Mouse (Mus musculus): ENCODE measurements around the gene Slc8a3. TPM values are rescaled to one million over a fixed set of nuclear protein-coding genes. Genes with fewer than 3 reads are reported as not detected.

Gene Slc8a3
- total RNA-seq, 1 experiment = 0.09 TPM

- Histone ChIP-seq H3K4me3 (ENCODE audit: insufficient read depth in 1 of 2, low read depth in 1 of 2, low read length in 2 of 2, poor library complexity in 1 of 2, severe bottlenecking in 1 of 2) (no peak overlapping the region), H3K9me3 (ENCODE audit: control insufficient read depth, insufficient read depth, low read depth, low read length) (no peaks in the 10 kb centered on the region), H3K9ac (ENCODE audit: insufficient read depth, low read depth, low read length, poor library complexity, severe bottlenecking) (no peak overlapping the region), H3K4me1 (ENCODE audit: control insufficient read depth in 2 of 2, insufficient read depth in 2 of 2, low read length in 2 of 2, poor library complexity in 1 of 2) (no peaks in the 10 kb centered on the region), H3K27ac (ENCODE audit: insufficient read depth, low read depth, low read length, poor library complexity, severe bottlenecking) (no peak overlapping the region), H3K36me3 (ENCODE audit: control insufficient read depth, insufficient read depth, low read length, poor library complexity, severe bottlenecking) (no peaks in the 10 kb centered on the region)
- in situ Hi-C loops (cut with MboI; ENCODE audit: low sequenced_read_pairs in 2 of 2, unreplicated experiment in 2 of 2) = no loop called here
- no peak for TF ChIP-seq CHD2 (IDR thresholded peaks at IDR 0.05; ENCODE audit: low read depth, low read length)
- no peak for DNase-seq (ENCODE audit: low read depth, low spot score)
Measured at GRCm38 (mm10) chr12:81245411-81245810, 87.6 kb downstream of the Slc8a3 start.

DNA sequence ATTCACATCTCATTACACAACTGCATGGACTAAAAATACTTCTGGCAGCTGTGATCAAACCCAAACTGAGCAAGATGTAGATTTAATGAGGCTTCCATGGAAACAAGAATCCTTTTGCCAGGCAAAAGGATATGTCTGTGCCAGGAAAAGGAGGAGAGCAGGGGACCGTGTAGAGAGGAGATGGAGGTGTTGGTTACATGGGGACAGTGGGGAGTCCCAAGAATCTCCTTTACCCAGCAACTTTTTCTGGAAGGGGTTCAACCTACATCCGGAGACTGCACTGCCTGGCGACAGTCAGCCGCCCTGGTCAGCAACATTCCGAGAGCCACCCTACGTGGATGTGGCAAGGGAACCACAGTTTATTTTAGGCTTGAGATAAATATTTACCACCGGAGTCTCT, 88.0 kb downstream of the Slc8a3 start:
- TF ChIP-seq CHD2 (IDR thresholded peaks at IDR 0.05; ENCODE audit: low read depth, low read length) = no peak
- TF ChIP-seq ZNF384 (IDR thresholded peaks at IDR 0.05; ENCODE audit: low read depth, low read length) = no peak
- no peak for TF ChIP-seq ZC3H11A (IDR thresholded peaks at IDR 0.05; ENCODE audit: borderline replicate concordance, low read depth, low read length)
- no peak for TF ChIP-seq HCFC1 (IDR thresholded peaks at IDR 0.05; ENCODE audit: borderline replicate concordance, insufficient read depth, low read length)
- no peak for TF ChIP-seq MAFK (IDR thresholded peaks at IDR 0.05; ENCODE audit: insufficient read depth, low read depth, low read length)
- H3K4me1 ChIP-seq (ENCODE audit: control insufficient read depth in 2 of 2, insufficient read depth in 2 of 2, low read length in 2 of 2, poor library complexity in 1 of 2) = no peaks in the 10 kb centered on the region
- no peak for DNase-seq (ENCODE audit: low read depth, low spot score)
- no peak overlapping the region for H3K27ac ChIP-seq (ENCODE audit: insufficient read depth, low read depth, low read length, poor library complexity, severe bottlenecking)
- no peaks in the 10 kb centered on the region for H3K36me3 ChIP-seq (ENCODE audit: control insufficient read depth, insufficient read depth, low read length, poor library complexity, severe bottlenecking)
- no peaks in the 10 kb centered on the region for H3K9me3 ChIP-seq (ENCODE audit: control insufficient read depth, insufficient read depth, low read depth, low read length)
- no peak overlapping the region for H3K4me3 ChIP-seq (ENCODE audit: insufficient read depth in 1 of 2, low read depth in 1 of 2, low read length in 2 of 2, poor library complexity in 1 of 2, severe bottlenecking in 1 of 2)
- in situ Hi-C loops (cut with MboI; ENCODE audit: low sequenced_read_pairs in 2 of 2, unreplicated experiment in 2 of 2) = no loop called here
- no peak overlapping the region for H3K9ac ChIP-seq (ENCODE audit: insufficient read depth, low read depth, low read length, poor library complexity, severe bottlenecking)

- H3K9ac ChIP-seq (ENCODE audit: insufficient read depth, low read depth, low read length, poor library complexity, severe bottlenecking) = no peak overlapping the region
- in situ Hi-C loops (cut with MboI; ENCODE audit: low sequenced_read_pairs in 2 of 2, unreplicated experiment in 2 of 2) = no loop called here
- H3K4me3 ChIP-seq (ENCODE audit: insufficient read depth in 1 of 2, low read depth in 1 of 2, low read length in 2 of 2, poor library complexity in 1 of 2, severe bottlenecking in 1 of 2) = no peak overlapping the region
- H3K9me3 ChIP-seq (ENCODE audit: control insufficient read depth, insufficient read depth, low read depth, low read length) = no peaks in the 10 kb centered on the region
- no peak for TF ChIP-seq CHD2 (IDR thresholded peaks at IDR 0.05; ENCODE audit: low read depth, low read length)
- no peak for TF ChIP-seq ZNF384 (IDR thresholded peaks at IDR 0.05; ENCODE audit: low read depth, low read length)
- no peak for TF ChIP-seq ZC3H11A (IDR thresholded peaks at IDR 0.05; ENCODE audit: borderline replicate concordance, low read depth, low read length)
- TF ChIP-seq HCFC1 (IDR thresholded peaks at IDR 0.05; ENCODE audit: borderline replicate concordance, insufficient read depth, low read length) = no peak
- TF ChIP-seq MAFK (IDR thresholded peaks at IDR 0.05; ENCODE audit: insufficient read depth, low read depth, low read length) = no peak
- DNase-seq (ENCODE audit: low read depth, low spot score) = no peak
- no peaks in the 10 kb centered on the region for H3K4me1 ChIP-seq (ENCODE audit: control insufficient read depth in 2 of 2, insufficient read depth in 2 of 2, low read length in 2 of 2, poor library complexity in 1 of 2)
- no peaks in the 10 kb centered on the region for H3K36me3 ChIP-seq (ENCODE audit: control insufficient read depth, insufficient read depth, low read length, poor library complexity, severe bottlenecking)
- no peak overlapping the region for H3K27ac ChIP-seq (ENCODE audit: insufficient read depth, low read depth, low read length, poor library complexity, severe bottlenecking)
Measured at GRCm38 (mm10) chr12:81244492-81244891, 88.5 kb downstream of the Slc8a3 start.

GRCm38 (mm10) chr12:81241676-81242075, 91.3 kb downstream of the Slc8a3 start:
- H3K4me3 ChIP-seq (ENCODE audit: insufficient read depth in 1 of 2, low read depth in 1 of 2, low read length in 2 of 2, poor library complexity in 1 of 2, severe bottlenecking in 1 of 2) = no peak overlapping the region
- no peaks in the 10 kb centered on the region for H3K36me3 ChIP-seq (ENCODE audit: control insufficient read depth, insufficient read depth, low read length, poor library complexity, severe bottlenecking)
- H3K27ac ChIP-seq (ENCODE audit: insufficient read depth, low read depth, low read length, poor library complexity, severe bottlenecking) = no peak overlapping the region
- H3K9me3 ChIP-seq (ENCODE audit: control insufficient read depth, insufficient read depth, low read depth, low read length) = no peaks in the 10 kb centered on the region
- no peaks in the 10 kb centered on the region for H3K4me1 ChIP-seq (ENCODE audit: control insufficient read depth in 2 of 2, insufficient read depth in 2 of 2, low read length in 2 of 2, poor library complexity in 1 of 2)
- DNase-seq (ENCODE audit: low read depth, low spot score) = no peak
- in situ Hi-C loops (cut with MboI; ENCODE audit: low sequenced_read_pairs in 2 of 2, unreplicated experiment in 2 of 2) = no loop called here
- no peak overlapping the region for H3K9ac ChIP-seq (ENCODE audit: insufficient read depth, low read depth, low read length, poor library complexity, severe bottlenecking)
- TF ChIP-seq MAFK (IDR thresholded peaks at IDR 0.05; ENCODE audit: insufficient read depth, low read depth, low read length) (no peak), ZNF384 (IDR thresholded peaks at IDR 0.05; ENCODE audit: low read depth, low read length) (no peak), CHD2 (IDR thresholded peaks at IDR 0.05; ENCODE audit: low read depth, low read length) (no peak), HCFC1 (IDR thresholded peaks at IDR 0.05; ENCODE audit: borderline replicate concordance, insufficient read depth, low read length) (no peak), ZC3H11A (IDR thresholded peaks at IDR 0.05; ENCODE audit: borderline replicate concordance, low read depth, low read length) (no peak)

GRCm38 (mm10) chr12:81241096-81241495, 91.9 kb downstream of the Slc8a3 start:
- H3K27ac ChIP-seq (ENCODE audit: insufficient read depth, low read depth, low read length, poor library complexity, severe bottlenecking) = no peak overlapping the region
- H3K36me3 ChIP-seq (ENCODE audit: control insufficient read depth, insufficient read depth, low read length, poor library complexity, severe bottlenecking) = no peaks in the 10 kb centered on the region
- no peaks in the 10 kb centered on the region for H3K9me3 ChIP-seq (ENCODE audit: control insufficient read depth, insufficient read depth, low read depth, low read length)
- DNase-seq (ENCODE audit: low read depth, low spot score) = no peak
- H3K9ac ChIP-seq (ENCODE audit: insufficient read depth, low read depth, low read length, poor library complexity, severe bottlenecking) = no peak overlapping the region
- TF ChIP-seq ZC3H11A (IDR thresholded peaks at IDR 0.05; ENCODE audit: borderline replicate concordance, low read depth, low read length) = no peak
- TF ChIP-seq MAFK (IDR thresholded peaks at IDR 0.05; ENCODE audit: insufficient read depth, low read depth, low read length) = no peak
- TF ChIP-seq CHD2 (IDR thresholded peaks at IDR 0.05; ENCODE audit: low read depth, low read length) = no peak
- no peak for TF ChIP-seq ZNF384 (IDR thresholded peaks at IDR 0.05; ENCODE audit: low read depth, low read length)
- TF ChIP-seq HCFC1 (IDR thresholded peaks at IDR 0.05; ENCODE audit: borderline replicate concordance, insufficient read depth, low read length) = no peak
- H3K4me1 ChIP-seq (ENCODE audit: control insufficient read depth in 2 of 2, insufficient read depth in 2 of 2, low read length in 2 of 2, poor library complexity in 1 of 2) = no peaks in the 10 kb centered on the region
- in situ Hi-C loops (cut with MboI; ENCODE audit: low sequenced_read_pairs in 2 of 2, unreplicated experiment in 2 of 2) = no loop called here
- H3K4me3 ChIP-seq (ENCODE audit: insufficient read depth in 1 of 2, low read depth in 1 of 2, low read length in 2 of 2, poor library complexity in 1 of 2, severe bottlenecking in 1 of 2) = no peak overlapping the region
